Mouse (Mus musculus): ENCODE measurements at regions not wholly inside any gene's neighbourhood (a gene's known extent, or its start where the extent isn't known, plus 50 kb on each side); places are given as distances from the start of the nearest gene placed in this dataset.

DNA sequence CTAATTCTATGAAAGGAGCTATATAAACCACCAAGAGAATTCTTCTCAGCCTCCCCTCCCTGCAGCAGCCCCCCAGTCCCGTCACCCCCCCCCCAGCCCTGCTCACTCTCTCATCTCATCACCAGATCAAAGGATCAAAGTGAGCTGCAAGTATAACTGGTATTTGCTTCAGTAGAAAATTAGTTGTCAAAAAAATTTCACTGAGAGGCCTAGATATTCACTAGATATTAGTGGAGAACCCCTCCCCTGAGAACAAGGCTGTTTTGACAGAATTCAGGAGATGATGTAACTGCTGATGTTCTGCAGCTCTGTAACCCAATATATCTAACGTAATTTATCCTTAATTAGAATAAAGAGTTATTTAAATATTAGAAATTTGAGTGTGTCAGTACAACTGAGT lies 124.2 kb upstream of the Slitrk2 start:
- no peak for DNase-seq (ENCODE audit: low spot score in 2 of 2)

DNA sequence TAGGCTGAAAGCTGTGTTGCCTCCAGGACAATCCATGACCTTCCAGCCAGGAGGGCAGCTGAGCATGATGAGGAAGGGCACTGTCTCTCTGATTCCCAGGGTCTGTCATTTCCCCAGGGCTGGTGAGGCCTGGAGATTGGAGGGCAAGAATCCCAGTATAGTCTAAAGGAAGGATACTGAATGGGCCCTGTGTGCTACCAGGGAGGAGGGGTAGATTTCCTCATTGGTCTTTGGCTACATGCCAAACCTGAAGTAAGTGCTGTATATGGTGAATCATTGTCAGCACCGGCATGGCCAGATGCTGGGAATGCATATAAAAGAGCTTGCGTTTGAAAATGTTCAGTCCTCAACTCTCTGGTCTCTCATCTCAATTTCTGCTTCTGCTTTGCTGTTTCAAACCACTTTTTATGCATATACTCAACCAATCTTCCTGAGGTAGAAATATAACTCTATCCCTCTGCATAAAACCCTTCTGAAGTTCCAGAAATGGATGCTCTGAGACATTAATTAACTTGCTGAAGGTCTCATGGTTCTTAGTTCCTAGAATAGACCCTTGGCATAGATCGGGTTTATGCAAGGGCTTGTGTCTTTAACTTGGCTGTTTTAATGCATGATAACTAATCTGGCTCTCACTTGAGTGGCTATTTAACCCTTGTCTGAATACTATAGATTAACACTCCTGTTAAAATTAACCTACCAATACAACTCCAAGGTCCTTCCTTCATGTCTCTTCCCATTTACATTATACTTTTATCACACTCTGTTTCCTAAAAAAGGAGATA lies 122.1 kb upstream of the Slitrk2 start:
- DNase-seq (ENCODE audit: low spot score in 2 of 2), result peak in 1 of 2 experiments; percentile 1

DNA sequence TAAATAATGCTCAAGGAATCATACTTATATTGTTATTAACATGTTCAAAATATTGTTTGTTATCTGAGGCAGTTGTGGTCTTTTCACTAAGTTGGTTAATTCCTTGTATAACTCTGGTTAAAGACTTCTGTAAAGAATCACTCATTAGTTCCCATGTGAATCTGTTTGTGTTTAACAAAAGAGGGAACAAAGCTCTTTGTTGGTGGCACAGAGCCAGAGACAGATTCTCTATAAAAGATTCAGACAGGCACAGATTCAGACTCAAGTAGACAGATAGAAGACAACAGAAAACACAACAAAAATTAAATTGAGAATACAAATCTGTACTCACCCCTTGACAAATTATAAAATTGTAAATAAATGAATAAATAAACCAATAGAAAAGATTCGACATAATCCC lies 120.2 kb upstream of the Slitrk2 start:
- no peak for DNase-seq (ENCODE audit: low spot score in 2 of 2)

DNA sequence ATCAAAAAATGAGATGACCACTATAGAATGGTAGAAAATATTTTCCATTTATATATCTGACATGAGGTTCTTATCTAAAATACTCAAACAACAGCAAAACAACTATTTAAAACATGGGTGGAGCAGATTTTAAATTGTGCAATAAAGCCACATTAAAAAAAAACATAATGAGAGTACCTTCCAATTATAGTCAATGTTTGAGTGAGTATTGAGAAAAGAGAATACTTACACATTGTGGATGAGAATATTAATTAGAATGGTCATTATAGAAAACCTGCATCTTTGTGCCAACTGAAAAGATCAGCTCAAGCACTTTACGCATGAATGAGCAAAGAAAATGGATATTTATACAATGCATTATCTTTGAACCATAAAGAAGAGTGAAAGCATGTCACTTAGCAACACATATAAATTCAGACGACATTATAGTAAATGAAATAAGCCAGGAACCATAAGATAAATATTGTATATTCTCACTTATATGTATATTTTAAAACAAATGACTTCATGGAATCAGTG lies 105.1 kb upstream of the Slitrk2 start:
- no peak for DNase-seq (ENCODE audit: low spot score in 2 of 2)

DNA sequence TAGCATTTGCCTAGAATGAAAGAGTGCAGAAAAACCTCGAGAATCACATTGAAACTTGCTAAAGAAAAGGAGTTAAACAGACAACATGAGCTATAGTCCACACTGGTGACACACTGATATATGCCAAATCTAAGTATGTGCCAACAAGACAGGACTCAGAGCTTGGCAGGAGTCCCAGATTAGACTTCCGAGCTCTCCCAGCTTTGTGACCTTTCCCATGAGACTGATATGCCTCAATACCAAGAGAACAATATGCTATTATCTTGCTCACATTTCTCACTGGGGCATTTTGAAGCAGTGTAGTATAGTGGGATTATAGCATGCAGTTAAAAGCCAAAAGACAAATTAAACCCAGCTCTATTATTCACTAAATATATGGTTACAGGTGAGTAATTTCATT lies 94.6 kb upstream of the Slitrk2 start:
- DNase-seq (ENCODE audit: low spot score in 2 of 2), result no peak

All from right cerebral cortex, adult 2 months (tissue).